8 mouse cellular contexts compared by ENCODE assay signal in genomic region chr13:104805681-104806080, GRCm38 (mm10). TPM values are rescaled to one million over a fixed set of nuclear protein-coding genes. Genes with fewer than 3 reads are reported as not detected.
DNase-seq lines count a peak whose midpoint lies in the region.

No protein-coding gene starts in this region.

- peak; percentile 15 to 63 for DNase-seq in cerebellum, postnatal 14 days
- no peak for DNase-seq in cerebellum, adult 11 months
- DNase-seq in left cerebral cortex, postnatal 14 days (ENCODE audit: low spot score in 2 of 2) = peak; percentile 41 to 57
- no peak for DNase-seq in left cerebral cortex, adult 8-10 months (ENCODE audit: low spot score in 2 of 2)
- DNase-seq in R1 (ENCODE audit: low read depth, low spot score) = peak; percentile 73
- peak; percentile 24 for DNase-seq in lung, postnatal 25 days (ENCODE audit: low spot score)
- DNase-seq in right cerebral cortex, postnatal 14 days = no peak
- no peak for DNase-seq in urinary bladder, postnatal 25 days (ENCODE audit: low spot score)

- intact Hi-C loops in left cerebral cortex, postnatal 14 days (cut with DNase I) = loop anchor here (1.0 kb wide), 1 partner anchor 135 kb away; no protein-coding TSS in a partner anchor

RNA-seq across cellular contexts. Expression of gene Cwc27, which starts 11.3 kb away (rescaled TPM):
- total RNA-seq in left cerebral cortex, postnatal 14 days (2021) = 10 to 100 TPM; 17.4 to 18.4 TPM
- 10 to 100 TPM; 18.9 to 33.0 (median 19.8) TPM for total RNA-seq in left cerebral cortex, adult 8-10 months (2022)

RNA-seq across cellular contexts. Expression of gene Srek1ip1, which starts 13.4 kb away (rescaled TPM):
- 10 to 100 TPM; 13.8 to 14.0 TPM for total RNA-seq in left cerebral cortex, postnatal 14 days (2021)
- total RNA-seq in left cerebral cortex, adult 8-10 months (2022) = 10 to 100 TPM; 18.7 to 20.9 (median 19.7) TPM

RNA-seq across cellular contexts. Expression of gene Shisal2b, which starts 58.0 kb away (rescaled TPM):
- 1 to 10 TPM in 1 of 2 experiments, under 1 TPM in 1; 0.53 to 2.6 TPM for total RNA-seq in left cerebral cortex, postnatal 14 days (2021)
- 1 to 10 TPM in 2 of 4 experiments, under 1 TPM in 1, not detected in 1; 0.48 to 1.4 (median 1.1) TPM for total RNA-seq in left cerebral cortex, adult 8-10 months (2022)

Comparison
In these comparisons a context has a peak if more than half of its experiments do, and no peak if none do; other contexts are left out.
1. DNase-seq: peak in cerebellum, postnatal 14 days (2 of 2), left cerebral cortex, postnatal 14 days (2 of 2), R1 (single experiment) and lung, postnatal 25 days (single experiment); none in cerebellum, adult 11 months (single experiment), left cerebral cortex, adult 8-10 months (0 of 2), right cerebral cortex, postnatal 14 days (single experiment) and urinary bladder, postnatal 25 days (single experiment).